Mouse (Mus musculus) liver, adult 2 months (tissue): ENCODE measurements around the gene Cfap52. TPM values are rescaled to one million over a fixed set of nuclear protein-coding genes. Genes with fewer than 3 reads are reported as not detected.

Source experiments
- DNase-seq: peaks from one replicate; pipeline ENCODE4 v3.0.0-alpha.2; 2011; ENCODE audit warnings: low read depth, low spot score; ENCODE audit errors: extremely low read depth
- H3K27ac ChIP-seq: fragments of 200-500 bp; replicated peaks from 2 replicates; pipeline ENCODE4 v1.5.1; 2012; ENCODE audit warnings: low read depth, mild to moderate bottlenecking, control low read depth, inconsistent platforms, low read length; ENCODE audit not compliant: insufficient read depth
- H3K27me3 ChIP-seq: fragments of 200-500 bp; 2 replicates; pipeline ENCODE4 v1.6.1; 2012; ENCODE audit warnings: mild to moderate bottlenecking, moderate library complexity, low read length, inconsistent platforms; ENCODE audit not compliant: control insufficient read depth, insufficient read depth
- H3K36me3 ChIP-seq: fragments of 200-500 bp; 2 replicates; pipeline ENCODE4 v1.6.1; 2012; ENCODE audit warnings: low read length, inconsistent platforms; ENCODE audit not compliant: control insufficient read depth, insufficient read depth
- H3K4me1 ChIP-seq: fragments of 200-500 bp; 2 replicates; pipeline ENCODE4 v1.6.1; 2011; ENCODE audit warnings: low read length; ENCODE audit not compliant: control insufficient read depth, insufficient read depth
- H3K4me3 ChIP-seq: fragments of 200-500 bp; 2 replicates; pipeline ENCODE4 v1.5.1; 2011; ENCODE audit warnings: low read depth, mild to moderate bottlenecking, control low read depth, low read length, moderate library complexity; ENCODE audit not compliant: insufficient read depth
- H3K79me2 ChIP-seq: fragments of 200-500 bp; 2 replicates; pipeline ENCODE4 v1.6.1; 2012; ENCODE audit warnings: inconsistent platforms, mild to moderate bottlenecking, low read length, moderate library complexity; ENCODE audit not compliant: control insufficient read depth, insufficient read depth
- H3K9ac ChIP-seq: fragments of 200-500 bp; 2 replicates; pipeline ENCODE4 v1.6.1; 2012; ENCODE audit warnings: low read depth, mild to moderate bottlenecking, control low read depth, inconsistent platforms, low read length
- CTCF ChIP-seq: fragments of 200-500 bp; IDR thresholded peaks from 2 replicates; pipeline ENCODE4 v1.5.1; 2011; ENCODE audit warnings: low read depth, low read length, control low read depth
- POLR2A ChIP-seq: fragments of 200-500 bp; IDR thresholded peaks from 2 replicates; pipeline ENCODE4 v1.6.1; 2011; ENCODE audit warnings: low read length, control low read depth; ENCODE audit not compliant: insufficient read depth; ENCODE audit errors: extremely low read depth
- WGBS: fragments of 180-500 bp; shearing (Covaris S2); methylation state at CpG from one replicate; pipeline ENCODE4 v1.1.7; 2018; 5-methylcytosine and 5-hydroxymethylcytosine counted together
- polyA plus RNA-seq: library from polyadenylated mRNA; depleted of rRNA; stranded (reverse); fragments of >200 nt; gene quantifications from 2 replicates; pipeline ENCODE4 v1.2.3, GENCODE M21; 2012
- total RNA-seq: library from RNA; depleted of rRNA; stranded (reverse); fragments of >200 nt; gene quantifications from 2 replicates; pipeline ENCODE4 v1.2.3, GENCODE M21; 2014

Cfap52 gene
- total and polyA plus RNA-seq, 2 experiments, result not detected

DNA sequence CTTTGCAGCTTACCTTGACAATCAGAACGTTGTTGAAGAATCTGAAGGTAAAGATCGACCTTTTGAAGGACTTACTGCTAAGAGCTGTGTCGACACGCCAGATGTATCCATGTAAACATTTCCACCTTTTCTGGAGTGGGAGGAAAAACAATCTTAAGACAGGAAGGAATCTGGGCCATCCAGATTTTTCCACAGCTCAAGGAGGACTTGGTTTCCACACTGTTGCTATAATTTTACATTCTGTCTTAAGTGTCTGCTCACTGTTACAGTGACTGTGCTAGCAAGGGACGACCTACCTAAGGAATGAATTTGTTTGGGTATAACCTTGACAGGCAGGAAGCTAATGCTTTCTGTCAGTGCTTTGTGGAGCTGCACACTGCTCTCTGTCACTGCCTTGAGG is 7.8 kb upstream of the Cfap52 start:
- H3K9ac ChIP-seq, result no peak overlapping the region
- peaks cover 3% of the 10 kb centered on the region; the same call in 1 of the 2 replicates for H3K79me2 ChIP-seq
- no peak for DNase-seq
- H3K27ac ChIP-seq, result no peak overlapping the region
- 83% methylated on average over 5 of the region's 5 CpGs for WGBS
- no peaks in the 10 kb centered on the region for H3K27me3 ChIP-seq
- no peak overlapping the region for H3K4me3 ChIP-seq
- TF ChIP-seq POLR2A (no peak), CTCF (no peak)
- H3K36me3 ChIP-seq, result peaks cover 23% of the 10 kb centered on the region
- no peaks in the 10 kb centered on the region for H3K4me1 ChIP-seq

DNA sequence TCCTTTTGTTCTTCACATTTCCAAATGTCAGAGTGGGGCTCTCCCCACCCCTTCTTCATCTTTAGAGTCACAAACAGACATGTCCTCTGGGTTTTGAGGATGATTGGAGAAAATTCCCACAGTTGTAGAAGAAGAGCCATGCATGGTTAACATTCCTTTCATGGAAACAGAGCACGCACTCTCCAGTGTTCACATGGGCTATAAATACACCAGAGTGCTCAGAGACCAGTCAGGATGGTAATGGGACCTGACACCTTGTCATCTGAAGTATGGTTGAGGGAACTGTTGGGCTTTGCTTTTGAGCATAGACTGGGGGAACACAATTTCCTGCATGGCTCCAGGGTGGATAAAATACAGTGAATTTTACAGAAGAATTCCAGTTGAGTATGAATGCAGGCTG is 7.2 kb upstream of the Cfap52 start:
- TF ChIP-seq POLR2A, result no peak
- TF ChIP-seq CTCF, result no peak
- no peak overlapping the region for H3K27ac ChIP-seq
- H3K4me3 ChIP-seq, result no peak overlapping the region
- H3K27me3 ChIP-seq, result no peaks in the 10 kb centered on the region
- peaks cover 3% of the 10 kb centered on the region; the same call in 1 of the 2 replicates for H3K79me2 ChIP-seq
- H3K36me3 ChIP-seq, result peaks cover 23% of the 10 kb centered on the region
- H3K4me1 ChIP-seq, result no peaks in the 10 kb centered on the region; the same call in 1 of the 2 replicates
- 93% methylated on average over 1 of the region's 1 CpGs for WGBS
- no peak overlapping the region for H3K9ac ChIP-seq
- DNase-seq, result no peak

DNA sequence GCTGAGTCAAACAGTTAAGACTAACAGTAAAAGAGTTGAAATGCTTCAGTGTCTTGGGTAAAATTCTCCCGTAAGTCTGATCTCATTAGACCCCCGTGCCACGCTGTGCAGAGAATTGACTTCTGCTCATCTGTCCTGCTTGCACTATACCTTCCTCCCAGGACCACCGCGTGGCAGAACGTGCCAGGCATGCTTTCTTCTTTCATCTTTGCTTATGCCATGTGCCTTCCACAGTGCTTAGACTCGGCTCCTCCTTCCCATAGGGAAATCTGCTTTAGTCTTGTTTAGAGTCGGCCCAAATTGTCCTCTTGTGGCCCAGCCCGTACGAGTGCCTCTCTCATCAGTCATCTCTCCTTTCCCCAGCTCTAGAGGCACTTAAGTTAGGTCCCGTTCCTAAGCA is 2.4 kb upstream of the Cfap52 start:
- peaks cover 9% of the 10 kb centered on the region for H3K36me3 ChIP-seq
- H3K4me1 ChIP-seq, result no peaks in the 10 kb centered on the region; the same call in 1 of the 2 replicates
- H3K79me2 ChIP-seq, result peaks cover 3% of the 10 kb centered on the region; the same call in 1 of the 2 replicates
- WGBS, result 85% methylated on average over 11 of the region's 11 CpGs
- H3K27ac ChIP-seq, result no peak overlapping the region
- DNase-seq, result no peak
- H3K9ac ChIP-seq, result no peak overlapping the region
- H3K4me3 ChIP-seq, result no peak overlapping the region
- no peaks in the 10 kb centered on the region for H3K27me3 ChIP-seq
- TF ChIP-seq CTCF, result no peak
- no peak for TF ChIP-seq POLR2A

DNA sequence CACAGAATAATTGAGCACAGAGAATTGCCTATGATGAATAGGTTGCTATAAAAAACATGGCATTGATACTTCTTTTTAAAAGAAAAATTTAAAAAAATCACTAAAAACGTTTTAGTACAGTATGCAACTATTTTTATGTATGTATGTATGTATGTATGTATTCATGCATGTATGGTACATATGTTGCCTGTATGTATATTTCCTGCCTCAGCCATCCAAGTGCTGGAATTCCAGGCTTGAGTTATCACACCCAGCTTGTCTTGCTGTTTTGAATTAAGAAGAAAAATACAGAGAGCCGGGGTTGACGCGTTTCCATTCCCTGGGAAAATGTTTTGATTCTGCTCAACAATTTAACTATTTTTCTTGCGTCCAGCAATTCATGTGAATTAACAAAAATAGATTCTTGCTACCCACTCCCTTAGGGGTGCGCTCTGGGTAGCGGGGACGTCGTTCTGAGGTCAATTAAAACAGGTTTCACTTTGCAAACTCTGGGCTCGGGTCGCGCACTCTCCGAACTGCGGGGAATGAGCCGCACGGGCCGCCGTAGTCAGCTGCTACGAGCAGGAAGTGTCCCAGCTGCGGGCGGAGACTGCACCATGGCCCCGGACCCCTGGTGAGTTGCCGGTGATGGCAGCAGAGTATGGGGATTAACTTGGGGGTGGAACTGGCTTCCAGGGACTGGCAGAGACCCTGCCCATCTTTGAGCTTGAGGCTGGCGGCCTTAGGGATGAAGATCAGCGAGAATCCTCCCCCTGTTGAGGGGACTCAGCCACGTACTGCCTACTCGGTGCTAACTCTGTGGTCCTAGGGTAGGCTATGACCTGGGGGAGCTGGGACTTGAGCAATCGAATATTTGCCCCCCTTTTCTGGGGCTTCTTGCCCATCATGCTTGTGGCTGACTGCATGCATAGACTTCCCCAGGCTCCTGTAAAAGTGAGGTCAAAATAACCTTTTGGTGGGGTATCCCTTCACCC is 741 bp upstream of the Cfap52 start, which contains the start of gene Stx8:
Gene Stx8, plus strand, starts transcription at position 289 of the 974 bp plus-strand sequence.
- WGBS, result under 1% methylated on average over 28 of the region's 28 CpGs
- Histone ChIP-seq H3K27ac (no peak within 1 kb of the TSS), H3K4me1 (no peaks in the 10 kb centered on the region; the same call in 1 of the 2 replicates), H3K4me3 (peak within 1 kb of the TSS; percentile 59), H3K36me3 (peaks cover under 1% of the 10 kb centered on the region; the same call in 1 of the 2 replicates), H3K79me2 (peaks cover 3% of the 10 kb centered on the region; the same call in 1 of the 2 replicates), H3K9ac (peak within 1 kb of the TSS; percentile 64), H3K27me3 (no peaks in the 10 kb centered on the region)
- peak; percentile 72 for DNase-seq
- no peak for TF ChIP-seq CTCF
- TF ChIP-seq POLR2A, result no peak

DNA sequence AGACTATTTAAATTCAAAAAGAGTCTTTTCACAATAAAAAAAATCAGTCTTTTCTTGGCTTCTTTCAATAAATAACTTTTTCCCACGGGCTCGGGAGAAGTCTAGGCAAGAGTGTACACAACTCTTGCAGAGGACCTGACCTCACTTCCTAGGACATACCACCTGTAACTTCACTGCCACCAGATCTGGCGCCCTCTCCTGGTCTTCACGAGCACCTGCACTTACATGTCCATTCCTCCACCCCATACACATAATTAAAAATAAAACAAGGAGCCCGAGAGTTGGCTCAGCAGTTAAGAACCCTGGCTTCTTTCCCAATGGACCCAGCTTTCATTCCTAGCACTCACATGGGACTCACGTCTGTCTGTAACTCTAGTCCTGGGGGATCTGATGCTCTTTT is 1.3 kb downstream of the Cfap52 start:
- H3K9ac ChIP-seq, result no peak overlapping the region
- peak; percentile 27 for DNase-seq
- H3K4me1 ChIP-seq, result no peaks in the 10 kb centered on the region; the same call in 1 of the 2 replicates
- H3K27me3 ChIP-seq, result no peaks in the 10 kb centered on the region
- peaks cover 3% of the 10 kb centered on the region; the same call in 1 of the 2 replicates for H3K79me2 ChIP-seq
- TF ChIP-seq CTCF (peak; percentile 45; the same call in 1 of the 2 replicates), POLR2A (no peak)
- H3K36me3 ChIP-seq, result no peaks in the 10 kb centered on the region
- no peak overlapping the region for H3K4me3 ChIP-seq
- 69% methylated on average over 6 of the region's 6 CpGs for WGBS
- H3K27ac ChIP-seq, result no peak overlapping the region
